Mouse (Mus musculus) neural tube, embryonic 14.5 days (tissue): ENCODE data around the gene Snx14. TPM values are rescaled to one million over a fixed set of nuclear protein-coding genes. Genes with fewer than 3 reads are reported as not detected.

Experiments used
- ATAC-seq: fragments of 200-750 bp; cut with Nextera tagmentation; 2 replicates; pipeline ENCODE4 v1.8.0; 2017; ENCODE audit warnings: low read depth, mild to moderate bottlenecking, moderate TSS enrichment, moderate library complexity
- H3K27ac ChIP-seq: fragments of 300-500 bp; sonication (generic); 2 replicates; pipeline ENCODE4 v1.5.1; 2014; ENCODE audit warnings: low read depth, mild to moderate bottlenecking, control low read depth, low read length, moderate library complexity, mixed read lengths
- H3K27me3 ChIP-seq: fragments of 300-500 bp; sonication (generic); 2 replicates; pipeline ENCODE4 v1.6.1; 2014; ENCODE audit warnings: low read length; ENCODE audit not compliant: control insufficient read depth, insufficient read depth
- H3K36me3 ChIP-seq: fragments of 300-500 bp; sonication (generic); 2 replicates; pipeline ENCODE4 v1.6.1; 2014; ENCODE audit warnings: low read length, mixed read lengths; ENCODE audit not compliant: control insufficient read depth, insufficient read depth
- H3K4me1 ChIP-seq: fragments of 300-500 bp; sonication (generic); 2 replicates; pipeline ENCODE4 v1.6.1; 2014; ENCODE audit warnings: low read length; ENCODE audit not compliant: control insufficient read depth, insufficient read depth
- H3K4me2 ChIP-seq: fragments of 300-500 bp; sonication (generic); 2 replicates; pipeline ENCODE4 v1.6.1; 2014; ENCODE audit warnings: mild to moderate bottlenecking, low read depth, low read length, control low read depth
- H3K4me3 ChIP-seq: fragments of 300-500 bp; sonication (generic); 2 replicates; pipeline ENCODE4 v1.5.1; 2014; ENCODE audit warnings: low read depth, low read length, control low read depth, mixed read lengths
- H3K9ac ChIP-seq: fragments of 300-500 bp; sonication (generic); replicated peaks from 2 replicates; pipeline ENCODE4 v1.6.1; 2014; ENCODE audit warnings: low read depth, mild to moderate bottlenecking, control low read depth, low read length, mixed read lengths
- H3K9me3 ChIP-seq: fragments of 300-500 bp; sonication (generic); 2 replicates; pipeline ENCODE4 v1.6.1; 2016; ENCODE audit warnings: low read length; ENCODE audit not compliant: control insufficient read depth
- WGBS: fragments of 180-500 bp; shearing (Covaris S2); extraction: QIAGEN DNeasy Blood & Tissue Kit; methylation state at CpG from one replicate; pipeline ENCODE4 v1.1.7; 2014; 5-methylcytosine and 5-hydroxymethylcytosine counted together
- polyA plus RNA-seq: library from polyadenylated mRNA; unstranded; fragments of >200 nt; fragmentation: Nextera tagmentation; extraction: Ambion mirVana; gene quantifications from 2 replicates; pipeline ENCODE4 v1.2.1, GENCODE M21; 2014

Snx14 gene
- polyA plus RNA-seq, 1 experiment from 2014 or later, result 34.9 TPM

DNA sequence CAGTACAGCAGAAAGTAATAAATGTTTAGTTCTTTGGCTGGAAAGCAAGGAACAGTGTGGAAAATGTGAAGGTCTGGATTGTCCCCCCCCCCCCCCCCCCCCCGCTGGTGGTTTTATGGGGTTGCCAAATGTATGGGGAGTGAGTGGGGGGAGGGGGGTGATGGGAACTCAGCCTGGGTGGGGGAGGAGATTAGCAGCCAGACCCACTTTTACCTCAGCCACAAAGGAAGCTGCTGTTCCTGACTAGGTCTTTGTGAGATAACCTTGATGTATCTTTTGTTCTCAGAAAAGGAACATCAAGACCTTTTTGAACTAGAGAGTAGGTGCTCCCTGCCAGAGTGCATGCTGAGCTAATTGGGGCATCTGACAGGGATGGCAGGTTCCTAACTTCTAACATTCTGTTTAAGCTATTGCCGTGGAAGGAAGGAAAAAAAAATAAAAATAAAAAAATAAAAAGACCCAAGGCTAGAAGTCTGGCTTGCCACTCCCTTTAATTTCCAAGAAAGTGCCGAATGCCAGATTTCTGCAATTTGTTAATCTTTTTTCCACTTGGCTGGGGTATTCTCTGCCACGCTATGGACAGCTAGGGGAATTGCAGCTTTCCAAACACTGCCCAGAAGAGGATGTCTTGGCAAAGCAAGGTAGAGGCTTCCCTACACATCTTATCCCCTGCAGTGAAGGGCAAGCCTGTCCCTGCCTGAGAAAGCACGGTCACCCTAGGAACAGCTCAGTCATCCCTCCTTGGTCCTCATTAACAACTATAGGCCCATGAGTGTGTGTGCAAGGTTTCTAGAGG, 76.5 kb downstream of the Snx14 start:
- Histone ChIP-seq H3K27ac (no peak overlapping the region), H3K27me3 (no peaks in the 10 kb centered on the region), H3K4me2 (no peak overlapping the region), H3K9ac (no peak overlapping the region), H3K4me1 (no peaks in the 10 kb centered on the region), H3K4me3 (no peak overlapping the region), H3K9me3 (no peaks in the 10 kb centered on the region), H3K36me3 (no peaks in the 10 kb centered on the region)
- WGBS, result 32% methylated on average over 5 of the region's 5 CpGs
- peak; percentile 57; the same call in 1 of the 2 replicates for ATAC-seq

DNA sequence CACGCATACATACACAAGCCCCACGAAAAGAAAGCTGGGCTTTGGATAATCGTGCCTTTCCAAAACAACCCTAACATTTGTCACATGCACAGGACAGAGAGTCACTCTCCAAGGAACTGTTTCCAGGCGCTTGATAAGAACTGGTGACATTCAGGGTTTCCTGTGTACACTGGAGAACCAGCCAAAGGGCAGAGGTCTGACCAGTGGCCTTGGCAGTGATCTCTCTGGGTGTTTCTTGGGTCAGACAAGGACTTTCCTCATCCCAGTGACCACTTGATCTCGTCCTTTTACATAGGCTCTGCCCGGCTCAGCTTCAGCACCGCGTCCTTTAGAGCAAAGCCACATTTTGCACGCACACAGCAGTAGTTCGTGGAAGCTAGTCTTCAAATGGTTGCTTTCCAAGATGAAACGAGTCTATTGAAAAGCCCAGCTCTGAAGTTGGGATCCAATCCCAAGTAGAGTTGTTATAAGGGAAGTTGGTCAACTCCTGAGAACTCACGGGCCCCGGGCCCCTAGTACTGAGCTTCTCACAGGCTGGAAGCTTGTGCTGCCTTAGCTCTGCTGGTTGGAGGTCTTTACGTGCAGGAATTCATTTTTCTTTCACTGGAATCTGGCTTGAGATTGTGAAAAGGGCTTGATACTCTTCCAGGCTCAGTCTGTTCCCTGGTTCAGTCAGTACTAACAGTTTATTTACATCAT, 77.4 kb downstream of the Snx14 start:
- ATAC-seq, result no peak

DNA sequence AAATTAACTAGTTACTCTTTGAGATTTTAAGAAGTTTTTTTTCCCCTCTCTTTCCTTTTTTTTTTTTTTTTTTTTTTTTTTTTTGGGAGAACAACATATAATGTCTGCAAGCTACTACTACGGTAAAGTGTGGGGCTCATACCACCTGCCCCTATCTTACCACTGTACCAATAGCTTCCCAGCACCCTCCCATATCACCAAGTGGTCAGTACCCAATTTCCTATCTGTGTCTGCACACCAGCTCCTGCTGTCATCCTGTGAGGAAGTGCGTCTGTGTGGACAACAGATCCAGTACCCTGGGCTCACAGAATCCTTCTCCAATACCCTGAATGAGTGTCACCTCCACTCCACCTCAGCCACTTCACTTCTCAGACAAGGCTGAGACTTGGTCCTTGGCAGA, 79.6 kb downstream of the Snx14 start:
- H3K27ac ChIP-seq, result no peak overlapping the region
- H3K9ac ChIP-seq, result no peak overlapping the region
- H3K4me3 ChIP-seq, result no peak overlapping the region
- no peaks in the 10 kb centered on the region for H3K4me1 ChIP-seq
- no peak for ATAC-seq
- no peaks in the 10 kb centered on the region for H3K36me3 ChIP-seq
- no peaks in the 10 kb centered on the region for H3K9me3 ChIP-seq
- no peak overlapping the region for H3K4me2 ChIP-seq
- no peaks in the 10 kb centered on the region for H3K27me3 ChIP-seq
- WGBS, result 95% methylated on average over 2 of the region's 2 CpGs

More for the DNA sequence above, 77.4 kb downstream of the Snx14 start:
- Histone ChIP-seq H3K27ac (no peak overlapping the region), H3K4me3 (no peak overlapping the region), H3K4me2 (no peak overlapping the region), H3K9me3 (no peaks in the 10 kb centered on the region), H3K36me3 (no peaks in the 10 kb centered on the region), H3K27me3 (no peaks in the 10 kb centered on the region), H3K4me1 (no peaks in the 10 kb centered on the region), H3K9ac (no peak overlapping the region)
- 80% methylated on average over 14 of the region's 14 CpGs for WGBS

DNA sequence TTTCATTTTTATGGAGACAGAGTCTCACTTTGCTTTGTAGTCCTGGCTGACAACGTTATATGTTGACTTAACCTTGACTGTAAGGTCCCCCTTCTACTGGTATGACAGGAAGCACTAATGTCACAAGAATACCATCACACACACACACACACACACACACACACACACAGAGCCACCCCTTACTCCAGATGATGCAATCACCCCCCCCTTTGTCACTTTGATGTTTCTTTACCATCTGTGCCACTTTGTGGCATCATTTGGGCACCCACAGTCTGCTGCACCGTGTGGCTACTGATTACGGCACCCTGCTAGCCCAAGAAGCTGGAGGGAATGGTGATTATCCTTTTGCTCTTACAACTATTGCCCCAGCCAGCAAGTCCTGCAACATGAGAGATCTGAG, 81.6 kb downstream of the Snx14 start:
- no peak for ATAC-seq
- Histone ChIP-seq H3K4me1 (0 out of 2 replicates have a peak, but pooled peaks cover 4% of the 10 kb centered on the region), H3K27me3 (no peaks in the 10 kb centered on the region), H3K27ac (no peak overlapping the region), H3K36me3 (no peaks in the 10 kb centered on the region), H3K4me3 (no peak overlapping the region), H3K4me2 (no peak overlapping the region), H3K9me3 (no peaks in the 10 kb centered on the region), H3K9ac (no peak overlapping the region)
- WGBS, result 61% methylated on average over 3 of the region's 3 CpGs

DNA sequence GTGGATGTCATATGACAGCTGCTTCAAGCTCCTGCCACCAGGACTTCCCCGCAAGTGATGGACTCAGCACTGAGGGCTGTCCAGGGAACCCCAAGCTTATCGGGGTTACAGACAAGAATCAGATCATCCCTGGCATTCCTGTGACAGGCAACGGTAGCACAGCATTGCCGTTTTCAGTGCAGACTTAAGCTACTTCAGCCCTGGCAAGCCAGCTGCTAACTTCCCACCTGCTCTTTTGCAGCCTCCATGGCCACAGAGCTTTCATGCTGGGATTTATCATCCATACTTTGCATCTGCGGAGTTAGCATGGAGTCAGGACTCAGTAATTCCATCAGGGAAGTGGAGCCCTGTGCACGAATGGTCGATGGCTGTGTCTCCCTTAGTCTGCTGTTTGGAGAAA, 85.3 kb downstream of the Snx14 start:
- WGBS, result 85% methylated on average over 7 of the region's 7 CpGs
- no peaks in the 10 kb centered on the region for H3K36me3 ChIP-seq
- no peaks in the 10 kb centered on the region for H3K27me3 ChIP-seq
- no peak overlapping the region for H3K27ac ChIP-seq
- H3K9ac ChIP-seq, result no peak overlapping the region
- H3K4me1 ChIP-seq, result 0 out of 2 replicates have a peak, but pooled peaks cover 4% of the 10 kb centered on the region
- no peak; the same call in 1 of the 2 replicates for ATAC-seq
- H3K4me3 ChIP-seq, result no peak overlapping the region
- no peak overlapping the region for H3K4me2 ChIP-seq
- H3K9me3 ChIP-seq, result no peaks in the 10 kb centered on the region

DNA sequence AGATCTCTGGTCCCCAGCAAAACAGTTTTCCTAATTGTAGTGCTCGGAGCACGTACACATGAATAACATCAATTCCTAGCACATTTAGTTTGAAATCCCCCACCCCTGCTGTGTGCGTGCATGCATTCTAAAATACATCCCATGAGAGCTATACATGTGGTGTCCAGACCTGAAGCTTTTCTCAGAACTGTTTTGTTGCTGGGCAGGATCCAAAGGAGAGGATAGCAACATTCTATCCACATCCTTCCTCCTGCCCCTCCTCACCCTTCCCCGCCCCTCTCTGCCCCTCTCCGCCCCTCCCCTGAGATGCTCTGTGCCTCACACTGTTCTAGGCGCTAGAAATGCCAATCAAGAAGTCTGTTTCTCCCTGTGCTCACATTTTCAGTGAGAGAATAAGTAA, 86.0 kb downstream of the Snx14 start:
- H3K27me3 ChIP-seq, result no peaks in the 10 kb centered on the region
- no peak overlapping the region for H3K4me3 ChIP-seq
- H3K27ac ChIP-seq, result no peak overlapping the region
- no peaks in the 10 kb centered on the region for H3K9me3 ChIP-seq
- no peak overlapping the region for H3K4me2 ChIP-seq
- H3K36me3 ChIP-seq, result no peaks in the 10 kb centered on the region
- WGBS, result 44% methylated on average over 6 of the region's 6 CpGs
- no peak overlapping the region for H3K9ac ChIP-seq
- H3K4me1 ChIP-seq, result 0 out of 2 replicates have a peak, but pooled peaks cover 4% of the 10 kb centered on the region
- peak; percentile 62; the same call in 1 of the 2 replicates for ATAC-seq

DNA sequence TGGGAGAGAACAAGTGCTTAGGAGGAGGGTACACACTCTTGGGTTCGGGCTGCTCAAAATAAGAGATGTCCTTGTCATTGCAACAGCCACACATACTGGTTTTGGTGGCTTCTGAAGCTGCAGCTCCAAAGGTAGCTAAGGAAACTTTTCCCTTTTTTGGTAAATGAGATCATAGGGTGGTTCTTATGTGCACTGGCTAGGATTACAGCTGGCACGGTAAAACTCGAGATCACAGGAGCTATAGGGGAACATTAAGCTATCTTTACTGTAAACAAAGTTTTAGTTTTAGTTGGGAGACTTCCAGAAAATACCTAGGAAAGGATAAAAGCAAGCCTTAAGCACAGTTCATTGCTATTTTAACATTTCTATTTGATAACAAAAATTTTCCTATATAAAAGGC, 87.6 kb downstream of the Snx14 start:
- Histone ChIP-seq H3K4me3 (no peak overlapping the region), H3K27me3 (no peaks in the 10 kb centered on the region), H3K4me1 (0 out of 2 replicates have a peak, but pooled peaks cover 4% of the 10 kb centered on the region), H3K27ac (no peak overlapping the region), H3K36me3 (no peaks in the 10 kb centered on the region), H3K4me2 (no peak overlapping the region), H3K9ac (no peak overlapping the region), H3K9me3 (no peaks in the 10 kb centered on the region)
- WGBS, result 84% methylated on average over 3 of the region's 3 CpGs
- ATAC-seq, result no peak

DNA sequence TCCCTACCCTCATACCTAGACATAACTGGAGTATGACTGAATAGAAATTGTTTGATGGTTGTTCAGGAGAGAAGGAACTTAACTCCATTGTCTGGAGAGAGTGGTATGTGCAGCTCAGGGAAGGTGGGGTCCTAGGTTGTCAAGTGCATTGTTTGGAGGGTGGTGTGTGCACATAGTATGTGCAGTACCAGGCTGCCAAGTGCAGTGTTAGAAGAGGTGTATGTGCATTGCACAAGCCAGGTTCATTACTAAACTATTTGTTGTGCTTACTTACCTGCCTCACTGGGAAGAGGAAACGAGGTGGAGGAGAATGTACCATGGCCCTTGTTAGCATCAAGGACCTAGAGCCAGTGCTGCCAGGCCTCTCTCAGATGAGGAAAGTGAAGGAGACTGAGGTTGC, 88.4 kb downstream of the Snx14 start:
- H3K27ac ChIP-seq, result no peak overlapping the region
- H3K9me3 ChIP-seq, result no peaks in the 10 kb centered on the region
- H3K4me3 ChIP-seq, result no peak overlapping the region
- 0 out of 2 replicates have a peak, but pooled peaks cover 4% of the 10 kb centered on the region for H3K4me1 ChIP-seq
- ATAC-seq, result no peak
- WGBS, result 67% methylated on average over 1 of the region's 1 CpGs
- H3K27me3 ChIP-seq, result no peaks in the 10 kb centered on the region
- no peaks in the 10 kb centered on the region for H3K36me3 ChIP-seq
- H3K9ac ChIP-seq, result no peak overlapping the region
- no peak overlapping the region for H3K4me2 ChIP-seq

DNA sequence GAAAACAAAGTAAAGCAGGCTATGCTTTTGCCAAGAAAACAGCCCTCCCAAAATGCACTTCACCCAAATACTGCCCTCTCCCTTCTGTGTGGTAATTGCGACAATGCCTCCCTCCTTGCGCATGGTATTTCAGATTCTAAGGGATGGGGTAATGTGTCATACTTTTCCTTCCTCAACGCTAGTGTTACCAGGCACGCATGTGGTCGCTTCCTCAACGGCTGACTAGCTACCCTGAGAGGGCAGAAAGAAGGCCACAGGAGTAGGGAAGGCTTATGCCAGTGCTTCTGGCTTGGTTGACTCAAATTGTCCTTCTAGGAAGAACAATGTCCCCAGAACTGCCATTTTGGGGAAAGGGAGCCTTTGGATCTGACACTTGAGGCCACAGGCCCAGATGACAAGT, 90.1 kb downstream of the Snx14 start:
- H3K4me1 ChIP-seq, result 0 out of 2 replicates have a peak, but pooled peaks cover 4% of the 10 kb centered on the region
- H3K9me3 ChIP-seq, result no peaks in the 10 kb centered on the region
- no peak overlapping the region for H3K27ac ChIP-seq
- ATAC-seq, result no peak
- H3K4me3 ChIP-seq, result no peak overlapping the region
- no peak overlapping the region for H3K9ac ChIP-seq
- no peaks in the 10 kb centered on the region for H3K36me3 ChIP-seq
- H3K27me3 ChIP-seq, result no peaks in the 10 kb centered on the region
- H3K4me2 ChIP-seq, result no peak overlapping the region
- 91% methylated on average over 6 of the region's 6 CpGs for WGBS
